Mouse (Mus musculus) myocyte (in vitro differentiated cells): ENCODE data around the gene Gcdh. TPM values are rescaled to one million over a fixed set of nuclear protein-coding genes. Genes with fewer than 3 reads are reported as not detected.
A peak's percentile ranks its signal among the peaks of the same experiment; 100 is the strongest.

Source experiments
- H3K27me3 ChIP-seq: one replicate; pipeline ENCODE4 v1.6.1; 2011; ENCODE audit not compliant: control insufficient read depth, insufficient read depth, insufficient read length
- H3K36me3 ChIP-seq: one replicate; pipeline ENCODE4 v1.6.1; 2011; ENCODE audit not compliant: control insufficient read depth, insufficient read depth
- H3K4me2 ChIP-seq: one replicate; pipeline ENCODE4 v1.6.1; 2011; ENCODE audit warnings: low read depth, control low read depth
- H3K4me3 ChIP-seq: one replicate; pipeline ENCODE4 v1.5.1; 2011; ENCODE audit warnings: mild to moderate bottlenecking, control low read depth, moderate library complexity
- H3K79me2 ChIP-seq: one replicate; pipeline ENCODE4 v1.6.1; 2011; ENCODE audit not compliant: control insufficient read depth, insufficient read depth
- H3ac ChIP-seq: one replicate; pipeline ENCODE4 v1.6.1; 2011; ENCODE audit not compliant: control insufficient read depth, insufficient read length
- CEBPB ChIP-seq: IDR thresholded peaks from 2 replicates; pipeline ENCODE4 v1.6.1; 2011; ENCODE audit warnings: mild to moderate bottlenecking, moderate library complexity; ENCODE audit not compliant: poor library complexity, insufficient read depth, severe bottlenecking
- E2F4 ChIP-seq: IDR thresholded peaks from one replicate; pipeline ENCODE4 v1.6.1; 2011; ENCODE audit warnings: mild to moderate bottlenecking, control low read depth, moderate library complexity; ENCODE audit not compliant: insufficient read depth
- MAX ChIP-seq: IDR thresholded peaks from one replicate; pipeline ENCODE4 v1.6.1; 2011; ENCODE audit warnings: low read depth, mild to moderate bottlenecking, control low read depth
- MYOD1 ChIP-seq, 3 experiments: IDR thresholded peaks; one replicate each; pipeline ENCODE4 v1.6.1; 2011; ENCODE audit warnings: control low read depth in 2 of 3, low read depth in 2 of 3, mild to moderate bottlenecking in 2 of 3, moderate library complexity in 1 of 3; ENCODE audit not compliant: insufficient read length in 2 of 3, control insufficient read depth in 1 of 3
- MYOG ChIP-seq, 3 experiments: IDR thresholded peaks; one replicate each; pipeline ENCODE4 v1.6.1; 2011; ENCODE audit warnings: control low read depth in 2 of 3, low read depth in 2 of 3, mild to moderate bottlenecking in 2 of 3; ENCODE audit not compliant: insufficient read length in 2 of 3, control insufficient read depth in 1 of 3, insufficient read depth in 1 of 3
- POLR2A ChIP-seq: IDR thresholded peaks from one replicate; pipeline ENCODE4 v1.6.1; 2011; ENCODE audit warnings: low read depth, mild to moderate bottlenecking, control low read depth, moderate library complexity; ENCODE audit not compliant: insufficient read length
- POLR2AphosphoS2 ChIP-seq: IDR thresholded peaks from one replicate; pipeline ENCODE4 v1.6.1; 2011; ENCODE audit warnings: low read depth, control low read depth; ENCODE audit not compliant: insufficient read length
- REST ChIP-seq: IDR thresholded peaks from one replicate; pipeline ENCODE4 v1.6.1; 2011; ENCODE audit warnings: mild to moderate bottlenecking, control low read depth, moderate library complexity; ENCODE audit not compliant: insufficient read depth, insufficient read length
- SRF ChIP-seq: IDR thresholded peaks from one replicate; pipeline ENCODE4 v1.6.1; 2011; ENCODE audit warnings: low read depth; ENCODE audit not compliant: control insufficient read depth, insufficient read length
- TCF12 ChIP-seq: IDR thresholded peaks from one replicate; pipeline ENCODE4 v1.6.1; 2011; ENCODE audit warnings: mild to moderate bottlenecking, control low read depth; ENCODE audit not compliant: poor library complexity, insufficient read depth, severe bottlenecking
- TCF3 ChIP-seq: IDR thresholded peaks from one replicate; pipeline ENCODE4 v1.6.1; 2011; ENCODE audit warnings: low read depth, control low read depth; ENCODE audit not compliant: insufficient read length
- USF1 ChIP-seq: IDR thresholded peaks from one replicate; pipeline ENCODE4 v1.6.1; 2011; ENCODE audit warnings: low read depth, mild to moderate bottlenecking, control low read depth, moderate library complexity
- polyA plus RNA-seq: library from polyadenylated mRNA; unstranded; fragments of >200 nt; fragmentation: generic; extraction: Trizol; gene quantifications from one replicate; pipeline ENCODE4 v1.2.1, GENCODE M21; 2012; ENCODE audit warnings: missing spikeins

Gene Gcdh
- 20.9 TPM for polyA plus RNA-seq

DNA sequence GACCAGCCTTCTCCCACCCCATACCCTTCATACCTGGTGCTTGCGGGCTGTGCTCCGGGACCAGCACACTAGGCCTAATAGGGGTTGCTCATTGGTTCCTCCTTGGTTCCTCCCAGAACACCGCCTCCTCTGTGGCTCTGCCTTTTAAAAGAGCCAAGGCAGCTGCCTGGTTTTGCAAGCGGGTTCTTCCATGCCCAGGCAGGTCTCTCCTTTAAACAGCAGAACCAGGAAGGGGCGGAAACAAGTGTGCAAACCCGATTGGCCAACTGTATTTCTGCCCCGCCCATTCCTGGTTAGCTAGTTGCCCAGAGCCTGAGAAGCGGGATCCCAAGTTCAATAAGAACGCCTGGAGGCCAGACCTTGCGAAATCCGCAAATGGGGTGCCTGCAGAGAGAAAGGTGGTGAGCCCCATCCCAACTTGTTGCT lies at the start of gene Gcdh:
TSS of gene Gcdh (minus strand) at position 213 of the 426 bp plus-strand sequence.
- Histone ChIP-seq H3K36me3 (no peaks in the 10 kb centered on the region), H3K79me2 (no peaks in the 10 kb centered on the region)
- TF ChIP-seq POLR2A (peak; percentile 33), CEBPB (peak; percentile 54; the same call in 1 of the 2 replicates), SRF (peak; percentile 25), TCF12 (no peak), REST (no peak), USF1 (no peak)

DNA sequence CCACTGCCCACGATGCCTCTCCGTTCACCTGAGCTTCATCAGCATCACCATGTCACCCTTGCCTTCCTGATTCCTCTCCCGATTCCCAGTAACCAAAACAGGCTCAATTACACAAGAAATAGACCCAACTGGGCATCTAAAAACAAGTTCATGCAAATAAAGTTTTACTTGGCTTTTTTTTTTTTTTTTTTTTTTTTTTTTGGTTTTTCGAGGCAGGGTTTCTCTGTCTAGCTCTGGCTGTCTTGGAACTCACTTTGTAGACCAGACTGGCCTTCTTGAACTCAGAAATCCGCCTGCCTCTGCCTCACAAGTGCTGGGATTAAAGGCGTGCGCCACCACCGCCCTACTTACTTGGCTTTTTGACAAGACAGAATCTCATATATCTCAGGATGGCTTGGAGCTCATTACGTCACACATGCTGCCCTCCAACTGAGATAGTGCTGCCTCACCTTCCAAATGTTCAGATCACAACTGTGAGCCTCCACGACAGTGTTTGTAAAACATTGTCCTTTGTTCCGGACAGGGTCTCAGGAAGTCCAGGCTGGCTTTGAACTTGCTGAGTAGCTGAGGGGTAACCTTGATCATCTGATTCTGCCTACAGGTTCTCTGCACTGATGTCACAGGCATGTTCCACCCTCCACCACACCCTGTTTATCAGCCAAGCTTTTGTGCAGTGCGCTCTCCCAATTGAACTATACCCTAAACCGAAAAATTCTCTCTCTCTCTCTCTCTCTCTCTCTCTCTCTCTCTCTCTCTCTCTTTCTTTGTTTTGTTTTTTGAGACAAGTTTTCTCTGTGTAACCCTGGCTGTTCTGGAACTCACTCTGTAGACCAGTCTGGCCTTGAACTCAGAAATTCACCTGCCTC lies 44.1 kb upstream of the Gcdh start:
- Histone ChIP-seq H3ac (no peak overlapping the region), H3K27me3 (peaks cover 44% of the 10 kb centered on the region), H3K4me2 (no peak overlapping the region), H3K4me3 (no peak overlapping the region), H3K36me3 (no peaks in the 10 kb centered on the region), H3K79me2 (no peaks in the 10 kb centered on the region)
- no peak for TF ChIP-seq POLR2A
- no peak for TF ChIP-seq MYOD1 (IDR thresholded peaks at IDR 0.05; ENCODE audit: control insufficient read depth in 1 of 3, insufficient read length in 2 of 3, low read depth in 2 of 3)
- no peak for TF ChIP-seq TCF12
- no peak for TF ChIP-seq POLR2AphosphoS2
- TF ChIP-seq MAX: no peak
- no peak for TF ChIP-seq REST
- no peak for TF ChIP-seq CEBPB
- no peak for TF ChIP-seq MYOG (IDR thresholded peaks at IDR 0.05; ENCODE audit: control insufficient read depth in 1 of 3, insufficient read depth in 1 of 3, insufficient read length in 2 of 3, low read depth in 2 of 3)
- TF ChIP-seq SRF: no peak
- TF ChIP-seq E2F4: no peak
- TF ChIP-seq USF1: no peak
- no peak for TF ChIP-seq TCF3

More for the DNA sequence above, at the start of gene Gcdh:
- H3ac ChIP-seq: peak within 1 kb of the TSS; percentile 3
- H3K27me3 ChIP-seq: no peaks in the 10 kb centered on the region
- H3K4me3 ChIP-seq: peak within 1 kb of the TSS; percentile 31
- peak within 1 kb of the TSS; percentile 96 for H3K4me2 ChIP-seq

GRCm38 (mm10) chr8:84936962-84937546 lies 43.3 kb upstream of the Gcdh start, which contains the start of gene Mast1:
Gene Mast1 (minus strand): TSS chr8:84937359.
- no peak within 1 kb of the TSS for H3K4me2 ChIP-seq
- no peak within 1 kb of the TSS for H3ac ChIP-seq
- H3K36me3 ChIP-seq: no peaks in the 10 kb centered on the region
- TF ChIP-seq E2F4: no peak
- no peak for TF ChIP-seq CEBPB
- TF ChIP-seq SRF: no peak
- TF ChIP-seq MYOD1 (IDR thresholded peaks at IDR 0.05; ENCODE audit: control insufficient read depth in 1 of 3, insufficient read length in 2 of 3, low read depth in 2 of 3): no peak
- no peak for TF ChIP-seq TCF12
- no peak for TF ChIP-seq REST
- no peak for TF ChIP-seq TCF3
- TF ChIP-seq POLR2A: no peak
- no peak for TF ChIP-seq MYOG (IDR thresholded peaks at IDR 0.05; ENCODE audit: control insufficient read depth in 1 of 3, insufficient read depth in 1 of 3, insufficient read length in 2 of 3, low read depth in 2 of 3)
- no peak for TF ChIP-seq MAX
- TF ChIP-seq USF1: no peak
- no peak for TF ChIP-seq POLR2AphosphoS2
- H3K79me2 ChIP-seq: no peaks in the 10 kb centered on the region
- H3K4me3 ChIP-seq: no peak within 1 kb of the TSS
- peaks cover 44% of the 10 kb centered on the region for H3K27me3 ChIP-seq

DNA sequence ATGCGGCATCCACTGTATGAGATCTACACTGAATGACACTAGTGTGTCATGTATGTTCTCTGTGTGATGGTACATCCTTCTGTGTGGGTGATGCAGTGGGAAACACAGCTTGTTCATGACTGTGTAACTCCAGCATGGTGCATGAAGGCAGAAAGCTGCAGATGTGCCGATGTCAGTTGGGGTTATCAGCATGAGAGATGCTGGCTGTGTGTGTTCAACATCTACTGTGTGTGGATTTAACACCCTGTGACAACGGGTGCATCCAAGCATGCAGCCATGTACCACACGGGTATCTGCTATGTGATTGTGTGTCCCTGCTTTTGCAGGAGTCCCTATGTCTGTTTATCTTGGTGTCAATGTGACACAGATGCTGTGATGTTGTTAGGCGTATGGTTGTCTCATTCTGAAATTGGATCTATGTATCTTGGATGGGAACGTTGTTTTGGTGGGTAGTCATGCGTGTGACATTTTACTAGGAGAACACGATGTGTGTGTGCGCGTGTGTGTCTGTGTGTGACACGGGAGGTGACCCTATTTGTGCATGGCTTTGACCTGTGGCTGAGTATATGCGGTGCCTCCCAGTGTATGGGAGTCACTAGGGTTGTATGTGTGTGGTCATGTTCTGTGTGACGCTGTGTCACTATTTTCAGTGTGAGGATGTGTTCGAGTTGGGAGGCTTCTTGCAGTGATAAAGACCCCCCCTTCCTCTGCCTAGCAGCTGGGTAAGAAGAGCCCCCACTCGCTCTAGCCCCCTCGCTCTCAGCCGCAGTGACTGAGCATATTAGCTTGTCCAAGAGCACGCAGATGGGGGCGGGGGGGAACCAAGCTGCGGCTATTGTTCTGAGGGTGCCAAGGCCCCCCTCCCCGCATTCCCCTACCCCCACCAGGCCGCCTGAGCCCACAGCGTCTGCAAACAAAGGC lies 42.6 kb upstream of the Gcdh start:
- Histone ChIP-seq H3K4me3 (no peak overlapping the region), H3K4me2 (no peak overlapping the region), H3K27me3 (peaks cover 50% of the 10 kb centered on the region), H3ac (no peak overlapping the region), H3K79me2 (no peaks in the 10 kb centered on the region), H3K36me3 (no peaks in the 10 kb centered on the region)
- no peak for TF ChIP-seq REST
- TF ChIP-seq CEBPB: no peak
- no peak for TF ChIP-seq E2F4
- TF ChIP-seq POLR2A: no peak
